Mouse (Mus musculus) cerebellum, adult 9-10 months (tissue): ENCODE measurements at regions not wholly inside any gene's neighbourhood (a gene's known extent, or its start where the extent isn't known, plus 50 kb on each side); places are given as distances from the start of the nearest gene placed in this dataset.

Experiments used
- DNase-seq: peaks from one replicate; pipeline ENCODE4 v3.0.0; 2022

DNA sequence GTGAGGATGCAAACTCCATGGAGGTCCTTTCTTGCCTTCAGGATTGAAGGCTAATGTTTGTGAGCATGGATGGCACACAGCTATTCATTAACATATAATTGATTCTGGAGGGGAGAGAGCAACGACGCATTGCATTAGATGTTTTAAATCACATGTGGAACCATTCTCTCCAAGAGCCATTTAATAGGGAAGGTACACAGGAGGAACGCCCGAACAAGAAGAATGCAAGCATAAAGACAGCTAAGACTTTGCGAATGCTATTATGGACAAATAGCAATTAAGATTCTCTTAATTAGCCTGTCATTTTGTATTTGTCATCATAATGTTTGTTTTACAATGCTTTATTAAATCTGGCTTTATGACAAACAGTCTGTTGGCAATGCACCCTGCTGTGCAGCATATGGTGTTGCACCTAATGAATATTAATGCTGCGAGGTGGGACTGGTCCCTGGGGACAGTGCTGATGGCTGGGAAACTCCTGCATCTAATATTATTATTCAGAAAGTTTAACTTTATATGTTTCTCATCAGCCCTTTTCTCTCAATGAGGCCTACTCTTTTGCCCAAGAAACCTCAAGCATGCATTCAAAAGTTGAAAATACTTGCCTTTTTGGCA, 497.5 kb downstream of the Pros1 start:
- peak; percentile 44 for DNase-seq

DNA sequence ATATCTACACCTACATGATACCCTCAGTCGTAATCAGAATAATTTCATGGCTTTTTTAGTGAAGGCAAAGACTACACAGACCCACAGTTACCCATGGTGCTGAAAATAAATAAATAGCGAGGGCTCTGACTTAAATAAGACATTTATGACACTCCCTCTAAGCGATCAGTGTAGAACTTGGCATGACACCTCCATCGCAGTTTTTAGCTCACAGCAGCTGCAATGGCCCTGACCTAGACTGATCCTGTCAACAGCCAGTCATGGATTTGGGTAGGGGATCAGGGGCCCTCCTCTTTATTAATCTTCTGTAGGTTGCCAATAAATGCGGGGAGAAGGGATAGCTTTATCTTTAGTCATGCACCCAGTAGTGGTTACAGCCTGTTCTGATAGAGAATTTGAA, 494.1 kb downstream of the Epha3 start:
- no peak for DNase-seq

DNA sequence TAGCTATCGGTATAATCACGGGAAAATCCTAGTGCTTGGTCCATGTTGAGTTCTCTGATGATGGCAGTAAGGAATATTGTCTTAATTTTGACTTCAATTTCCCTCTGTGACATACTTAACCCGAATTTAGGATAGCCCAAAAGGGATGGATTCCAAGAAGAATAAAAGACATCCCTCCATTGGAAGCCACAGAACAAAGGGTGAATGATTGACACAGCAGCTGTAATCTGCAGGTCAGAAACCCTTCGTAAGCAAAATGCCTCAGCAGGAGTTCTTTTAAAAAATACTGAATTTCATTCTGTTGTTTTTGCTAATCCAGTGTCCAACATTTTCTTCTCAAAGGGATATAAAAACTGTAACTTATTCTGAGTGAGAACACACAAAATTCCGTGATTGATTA, 492.7 kb downstream of the Epha3 start:
- no peak for DNase-seq

DNA sequence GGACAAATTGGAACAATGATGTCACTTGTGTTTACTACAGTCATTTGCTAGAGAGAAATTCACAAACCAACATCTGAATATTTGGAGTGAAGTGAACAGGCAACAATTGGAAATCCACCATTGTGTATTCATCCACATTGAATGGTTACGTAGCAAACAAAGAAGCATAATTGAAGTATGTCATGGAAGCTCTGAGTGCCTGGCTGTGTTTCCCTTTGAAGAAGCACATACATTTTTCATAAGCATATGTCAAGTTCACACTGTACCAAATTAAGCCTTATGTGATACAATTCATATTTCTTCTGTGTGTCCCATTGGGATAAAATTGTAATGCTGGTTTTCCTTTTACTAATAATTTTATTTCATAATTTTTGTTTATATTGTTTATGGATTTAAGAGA, 459.0 kb downstream of the Epha3 start:
- no peak for DNase-seq

DNA sequence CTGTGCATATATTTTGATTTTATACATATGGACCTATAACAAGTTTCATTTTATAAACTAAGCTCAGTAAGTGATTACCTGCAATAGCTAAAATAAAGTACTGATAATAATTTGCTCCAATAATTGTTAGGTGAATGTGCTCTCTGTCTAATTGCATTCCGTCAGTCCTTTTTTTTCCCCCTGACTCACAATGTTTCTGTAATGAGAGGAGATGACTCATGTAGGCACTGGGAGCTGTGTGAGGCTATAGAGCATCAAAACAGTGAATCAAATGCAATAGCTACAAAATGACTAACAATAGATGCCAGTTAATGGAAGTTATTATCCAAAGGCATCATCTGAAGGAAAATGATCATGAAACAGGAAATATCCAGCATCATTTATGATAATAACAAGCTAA, 451.3 kb downstream of the Epha3 start:
- DNase-seq: no peak

DNA sequence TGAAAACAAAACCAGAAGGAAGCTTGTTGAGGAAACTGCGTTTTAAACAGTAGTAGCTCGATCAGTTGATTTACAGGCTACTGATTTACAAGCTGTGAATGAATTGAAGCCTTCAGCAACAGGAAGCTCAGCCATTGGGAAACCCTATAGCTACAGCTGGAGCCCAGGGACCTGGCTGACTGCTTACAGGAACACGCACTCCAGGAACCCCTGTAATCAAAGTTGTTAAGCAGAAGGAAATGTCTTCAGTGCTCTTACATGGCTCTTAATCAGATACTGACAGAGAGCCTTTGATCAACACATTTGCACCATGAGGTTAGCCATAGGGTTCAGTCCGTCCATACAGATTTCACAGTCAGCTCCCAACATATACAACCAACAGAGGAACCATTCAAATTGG, 411.7 kb downstream of the Epha3 start:
- no peak for DNase-seq

DNA sequence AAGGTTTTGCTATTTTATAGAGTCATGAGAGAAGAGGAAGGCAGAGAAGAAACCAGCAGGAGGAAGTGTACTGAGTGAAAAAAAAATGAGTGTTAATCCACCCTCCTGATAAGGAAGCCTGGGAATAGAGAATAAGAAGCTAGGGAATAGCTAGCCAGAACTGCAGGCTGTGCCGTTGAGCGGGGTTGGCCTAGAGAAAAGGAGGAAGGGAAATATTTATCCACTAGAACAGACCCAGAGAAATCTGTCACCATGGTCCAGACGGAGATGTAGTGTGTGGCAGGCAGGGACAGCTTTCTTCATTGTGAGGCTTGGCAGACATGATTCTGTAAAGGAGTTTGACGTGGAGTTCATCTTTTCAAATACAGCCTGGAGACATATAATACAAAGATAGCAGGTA, 397.4 kb downstream of the Epha3 start:
- no peak for DNase-seq

DNA sequence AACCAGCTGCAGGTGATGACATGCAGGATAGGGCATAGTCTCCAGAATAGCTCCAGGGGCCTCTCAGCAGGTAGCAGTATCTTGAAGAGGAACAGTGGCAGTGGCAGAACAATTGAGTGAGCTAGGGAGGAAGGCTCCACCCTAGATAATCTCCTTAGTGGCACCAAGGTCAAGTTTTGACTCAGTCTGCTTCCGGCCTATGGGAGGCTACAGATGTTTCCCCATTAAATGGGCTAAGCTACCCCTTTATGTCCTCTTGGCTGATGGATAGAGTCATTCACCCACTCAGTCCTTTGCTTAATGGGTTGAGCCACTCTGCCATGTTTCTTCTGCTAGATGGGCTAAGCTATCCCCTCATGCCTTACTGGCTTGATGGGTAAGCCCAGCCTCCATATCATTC, 395.1 kb downstream of the Epha3 start:
- no peak for DNase-seq
